Mouse (Mus musculus): Measurements from ENCODE around the gene Rngtt.

DNA sequence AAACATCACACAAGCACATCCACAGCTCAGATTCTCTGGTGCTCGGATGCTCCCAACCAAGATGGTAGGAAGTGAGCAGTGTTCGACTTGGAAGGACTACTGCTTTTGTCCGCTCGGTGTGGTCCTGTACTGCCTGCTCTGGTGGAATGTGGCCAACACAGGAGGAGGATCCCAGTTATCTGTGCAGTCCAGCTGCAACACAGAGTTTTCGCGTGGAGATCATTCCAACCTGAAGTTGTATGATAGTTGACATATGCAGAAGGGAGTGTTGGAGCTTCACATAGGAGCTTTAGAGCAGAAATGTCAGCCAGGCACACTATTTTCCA lies 33.6 kb downstream of the Rngtt start:
- TF ChIP-seq CTCF (IDR thresholded peaks at IDR 0.05; ENCODE audit: borderline replicate concordance, insufficient read depth, low read depth, low read length) (no peak), POLR2A (IDR thresholded peaks at IDR 0.05; ENCODE audit: borderline replicate concordance, insufficient read depth, low read length) (no peak)

Data from cerebellum, adult 2 months (tissue).